Mouse (Mus musculus): ENCODE measurements around the gene Dnajb6. TPM values are rescaled to one million over a fixed set of nuclear protein-coding genes. Genes with fewer than 3 reads are reported as not detected.

The Dnajb6 gene
- 130 and 141 TPM in 2 replicates for polyA plus RNA-seq (2014; fragmentation: Nextera tagmentation; extraction: Ambion mirVana)

DNA sequence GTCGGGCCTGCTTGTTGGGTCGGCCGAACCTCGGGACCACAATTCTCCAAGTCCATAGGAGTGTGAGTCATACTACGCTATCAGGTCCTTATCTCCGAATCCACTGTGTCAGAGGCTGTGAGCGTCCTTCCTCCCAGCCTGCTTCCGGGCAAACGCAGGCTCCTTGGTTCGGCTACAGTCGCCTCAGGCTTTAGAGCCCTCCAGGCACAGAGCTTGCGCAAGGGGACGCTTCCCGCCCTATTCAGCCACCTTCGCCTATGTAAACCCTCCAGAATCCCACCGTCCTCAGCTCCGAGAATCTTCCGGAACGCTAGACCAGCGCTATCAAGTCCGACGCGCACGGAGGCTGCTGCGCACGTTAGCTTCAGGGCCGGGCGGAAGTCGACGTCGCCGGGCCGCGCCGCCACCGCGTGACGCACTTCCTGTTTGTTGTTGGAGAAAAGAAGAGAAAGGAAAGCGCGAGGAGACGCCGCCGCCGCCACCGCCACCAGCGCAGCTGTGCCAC is at the start of gene Dnajb6, which contains the start of gene Gm5129:
Gene Dnajb6 (plus strand): TSS at position 132 of the 505 bp plus-strand sequence.
Gene Gm5129 (minus strand): TSS at position 380 of the 505 bp plus-strand sequence.
- Histone ChIP-seq H3K4me3 (ENCODE audit: low read length) (peak within 1 kb of the TSS; percentile 86), H3K27ac (ENCODE audit: low read depth, low read length) (peak within 1 kb of the TSS; percentile 91), H3K27me3 (ENCODE audit: control insufficient read depth, insufficient read depth, low read length) (no peaks in the 10 kb centered on the region), H3K4me1 (ENCODE audit: control insufficient read depth, insufficient read depth, low read length) (peaks cover 11% of the 10 kb centered on the region; the same call in 1 of the 2 replicates), H3K9me3 (ENCODE audit: control insufficient read depth, low read length) (no peaks in the 10 kb centered on the region), H3K9ac (ENCODE audit: low read depth, low read length) (peak within 1 kb of the TSS; percentile 84), H3K36me3 (ENCODE audit: control insufficient read depth, insufficient read depth, low read length) (no peaks in the 10 kb centered on the region), H3K4me2 (replicated peaks; ENCODE audit: low read depth, low read length) (peak within 1 kb of the TSS; percentile 77)
- ATAC-seq (ENCODE audit: low FRiP score, low TSS enrichment): peak; percentile 95
- under 1% methylated on average over 46 of the region's 46 CpGs for WGBS

DNA sequence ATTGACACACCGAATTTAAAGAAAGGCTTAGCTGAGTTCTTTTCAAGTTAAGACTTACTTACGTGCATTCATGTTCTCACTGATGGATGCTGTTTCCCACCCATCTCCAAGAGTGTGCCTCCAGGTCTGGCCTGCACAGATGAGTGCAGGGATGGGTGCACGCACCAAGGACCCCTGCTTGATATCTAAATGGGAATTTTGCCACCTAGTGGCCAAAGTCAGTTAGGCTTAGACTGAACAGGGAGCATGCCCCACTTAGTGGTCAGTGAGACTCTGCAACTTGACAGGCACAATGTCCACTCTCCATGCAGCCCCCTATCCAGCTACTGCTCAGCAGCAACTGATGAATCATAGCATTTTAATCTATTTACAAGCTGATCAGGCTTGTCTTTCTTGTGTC is 47.8 kb upstream of the Dnajb6 start:
- Histone ChIP-seq H3K4me1 (ENCODE audit: control insufficient read depth, insufficient read depth, low read length) (no peaks in the 10 kb centered on the region), H3K27ac (ENCODE audit: low read depth, low read length) (no peak overlapping the region), H3K4me2 (replicated peaks; ENCODE audit: low read depth, low read length) (no peak overlapping the region), H3K27me3 (ENCODE audit: control insufficient read depth, insufficient read depth, low read length) (no peaks in the 10 kb centered on the region), H3K9ac (ENCODE audit: low read depth, low read length) (no peak overlapping the region), H3K36me3 (ENCODE audit: control insufficient read depth, insufficient read depth, low read length) (no peaks in the 10 kb centered on the region), H3K9me3 (ENCODE audit: control insufficient read depth, low read length) (no peaks in the 10 kb centered on the region), H3K4me3 (ENCODE audit: low read length) (no peak overlapping the region)
- WGBS: 56% methylated on average over 3 of the region's 3 CpGs
- ATAC-seq (ENCODE audit: low FRiP score, low TSS enrichment): peak; percentile 78

DNA sequence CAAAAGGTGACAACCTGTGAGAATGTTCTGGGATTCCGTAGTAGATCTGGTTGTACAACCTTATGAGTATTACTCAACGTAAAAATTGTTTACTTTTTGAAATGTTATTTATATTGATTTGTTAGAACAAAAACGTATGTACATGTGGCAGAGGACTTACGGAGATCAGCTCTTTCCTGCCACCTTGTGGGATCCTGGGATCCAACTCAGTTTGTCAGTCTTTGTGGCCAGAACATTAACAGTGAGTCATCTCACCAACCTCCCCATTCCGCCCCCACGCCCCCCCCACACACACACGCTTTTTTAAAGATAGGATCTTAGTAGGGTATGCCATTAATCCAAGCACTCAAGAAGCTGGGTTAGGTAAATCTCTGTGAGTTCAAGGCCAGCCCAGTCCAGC is 47.1 kb upstream of the Dnajb6 start:
- Histone ChIP-seq H3K9me3 (ENCODE audit: control insufficient read depth, low read length) (no peaks in the 10 kb centered on the region), H3K36me3 (ENCODE audit: control insufficient read depth, insufficient read depth, low read length) (no peaks in the 10 kb centered on the region), H3K4me3 (ENCODE audit: low read length) (no peak overlapping the region), H3K9ac (ENCODE audit: low read depth, low read length) (no peak overlapping the region), H3K27me3 (ENCODE audit: control insufficient read depth, insufficient read depth, low read length) (no peaks in the 10 kb centered on the region), H3K27ac (ENCODE audit: low read depth, low read length) (no peak overlapping the region), H3K4me2 (replicated peaks; ENCODE audit: low read depth, low read length) (no peak overlapping the region), H3K4me1 (ENCODE audit: control insufficient read depth, insufficient read depth, low read length) (no peaks in the 10 kb centered on the region)
- 53% methylated on average over 7 of the region's 7 CpGs for WGBS
- no peak for ATAC-seq (ENCODE audit: low FRiP score, low TSS enrichment)

DNA sequence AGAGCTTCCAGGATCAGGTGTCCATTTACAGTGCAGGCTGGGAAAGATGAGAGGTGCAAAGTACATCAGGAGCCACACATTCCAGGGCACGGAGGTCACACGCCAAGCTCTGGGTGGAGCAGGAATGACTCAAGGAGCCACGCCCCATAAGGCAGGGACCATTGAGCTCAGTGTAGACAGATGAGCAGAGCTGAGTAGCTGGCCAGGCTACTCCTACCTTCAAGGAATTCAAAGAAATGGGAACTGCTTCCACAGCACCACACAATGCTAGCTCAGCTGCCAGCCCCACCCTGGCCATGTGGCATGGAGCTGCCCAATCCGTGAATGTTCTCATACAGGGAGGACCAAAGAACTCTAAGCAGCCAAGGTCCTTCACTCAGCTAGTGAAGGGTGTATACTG is 37.0 kb upstream of the Dnajb6 start:
- Histone ChIP-seq H3K9me3 (ENCODE audit: control insufficient read depth, low read length) (no peaks in the 10 kb centered on the region), H3K4me3 (ENCODE audit: low read length) (no peak overlapping the region), H3K27me3 (ENCODE audit: control insufficient read depth, insufficient read depth, low read length) (no peaks in the 10 kb centered on the region), H3K4me2 (replicated peaks; ENCODE audit: low read depth, low read length) (no peak overlapping the region), H3K36me3 (ENCODE audit: control insufficient read depth, insufficient read depth, low read length) (no peaks in the 10 kb centered on the region), H3K27ac (ENCODE audit: low read depth, low read length) (no peak overlapping the region), H3K9ac (ENCODE audit: low read depth, low read length) (no peak overlapping the region), H3K4me1 (ENCODE audit: control insufficient read depth, insufficient read depth, low read length) (no peaks in the 10 kb centered on the region)
- no peak for ATAC-seq (ENCODE audit: low FRiP score, low TSS enrichment)
- 80% methylated on average over 4 of the region's 4 CpGs for WGBS

DNA sequence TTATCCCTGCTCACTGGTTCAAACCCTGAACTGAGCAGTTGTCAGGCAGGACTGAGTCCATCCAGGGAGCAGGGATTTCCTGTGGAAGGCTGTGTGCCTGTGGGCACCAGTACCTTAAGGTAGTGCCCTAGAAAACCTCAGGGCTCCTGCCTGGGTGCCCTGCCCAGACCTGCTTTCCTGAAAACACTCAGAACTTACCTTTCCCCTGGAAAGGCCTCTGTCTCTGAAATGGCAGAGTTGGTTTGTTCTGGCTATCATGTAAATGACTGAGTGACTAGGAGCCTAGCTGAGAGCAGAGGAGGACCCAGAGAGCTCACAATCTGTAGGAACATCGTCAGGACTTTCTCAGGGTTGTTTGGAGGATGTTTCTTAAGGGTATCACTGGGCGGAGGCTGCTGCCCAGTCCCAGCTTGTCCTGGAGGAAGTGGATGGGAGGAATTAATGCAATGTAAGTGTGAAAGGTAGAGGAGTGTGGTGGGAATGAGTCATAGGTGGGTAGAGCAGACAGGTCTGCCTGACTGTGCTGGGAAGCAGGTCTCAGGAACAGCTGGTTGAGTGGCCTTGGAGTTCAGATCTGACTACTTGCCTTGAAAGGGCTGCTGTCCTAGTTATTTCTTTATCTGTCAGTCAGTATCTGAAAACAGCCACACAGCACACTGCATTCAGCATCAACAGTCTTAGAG is 35.8 kb upstream of the Dnajb6 start:
- no peak overlapping the region for H3K9ac ChIP-seq (ENCODE audit: low read depth, low read length)
- H3K4me1 ChIP-seq (ENCODE audit: control insufficient read depth, insufficient read depth, low read length): no peaks in the 10 kb centered on the region
- 89% methylated on average over 2 of the region's 2 CpGs for WGBS
- no peaks in the 10 kb centered on the region for H3K36me3 ChIP-seq (ENCODE audit: control insufficient read depth, insufficient read depth, low read length)
- H3K27me3 ChIP-seq (ENCODE audit: control insufficient read depth, insufficient read depth, low read length): no peaks in the 10 kb centered on the region
- H3K4me3 ChIP-seq (ENCODE audit: low read length): no peak overlapping the region
- no peak for ATAC-seq (ENCODE audit: low FRiP score, low TSS enrichment)
- H3K27ac ChIP-seq (ENCODE audit: low read depth, low read length): no peak overlapping the region
- no peak overlapping the region for H3K4me2 ChIP-seq (replicated peaks; ENCODE audit: low read depth, low read length)
- H3K9me3 ChIP-seq (ENCODE audit: control insufficient read depth, low read length): no peaks in the 10 kb centered on the region

DNA sequence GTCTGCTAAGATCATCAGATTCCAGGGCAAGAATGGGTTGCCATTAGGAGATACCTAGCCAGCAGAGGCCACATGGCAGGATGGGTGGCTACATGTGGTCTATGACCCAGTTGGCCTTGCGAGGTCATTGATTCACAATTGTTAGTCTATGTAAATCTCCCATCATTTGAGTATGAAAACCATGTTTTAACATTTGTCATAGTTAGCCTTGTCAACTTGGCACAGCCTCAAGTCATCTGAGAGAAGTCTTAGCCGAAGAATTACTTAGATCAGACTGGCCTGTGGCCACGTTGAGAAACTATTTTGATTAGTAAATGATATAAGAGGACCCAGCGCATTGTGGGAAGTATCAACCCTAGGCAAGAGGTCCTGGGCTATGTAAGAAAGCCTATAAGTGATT is 28.2 kb upstream of the Dnajb6 start:
- no peak for ATAC-seq (ENCODE audit: low FRiP score, low TSS enrichment)
- no peak overlapping the region for H3K27ac ChIP-seq (ENCODE audit: low read depth, low read length)
- no peak overlapping the region for H3K9ac ChIP-seq (ENCODE audit: low read depth, low read length)
- no peak overlapping the region for H3K4me3 ChIP-seq (ENCODE audit: low read length)
- H3K27me3 ChIP-seq (ENCODE audit: control insufficient read depth, insufficient read depth, low read length): no peaks in the 10 kb centered on the region
- no peaks in the 10 kb centered on the region for H3K36me3 ChIP-seq (ENCODE audit: control insufficient read depth, insufficient read depth, low read length)
- no peak overlapping the region for H3K4me2 ChIP-seq (replicated peaks; ENCODE audit: low read depth, low read length)
- no peaks in the 10 kb centered on the region for H3K4me1 ChIP-seq (ENCODE audit: control insufficient read depth, insufficient read depth, low read length)
- no peaks in the 10 kb centered on the region for H3K9me3 ChIP-seq (ENCODE audit: control insufficient read depth, low read length)
- 87% methylated on average over 4 of the region's 4 CpGs for WGBS

DNA sequence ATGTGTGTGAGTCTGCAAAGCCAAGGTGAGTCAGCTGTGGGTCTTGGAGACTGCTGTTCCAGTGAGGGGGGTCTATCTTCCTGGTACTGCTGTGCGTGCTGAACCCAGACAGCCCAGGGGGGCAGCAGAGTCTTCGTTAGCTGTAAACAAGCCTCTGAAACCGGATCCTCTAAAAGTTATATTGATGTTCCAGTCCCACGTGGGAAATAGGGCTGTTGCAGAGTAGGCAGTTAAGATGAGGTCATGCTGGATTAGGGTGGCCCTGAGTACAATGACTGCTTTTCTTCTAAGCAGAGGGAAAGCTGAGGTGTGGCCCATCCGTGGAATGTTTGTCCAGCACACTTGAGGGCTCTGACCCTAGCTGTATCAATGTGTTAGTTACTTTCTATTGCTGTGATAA is 27.2 kb upstream of the Dnajb6 start:
- ATAC-seq (ENCODE audit: low FRiP score, low TSS enrichment): peak; percentile 43; the same call in 1 of the 2 replicates
- WGBS: 13% methylated on average over 5 of the region's 5 CpGs

DNA sequence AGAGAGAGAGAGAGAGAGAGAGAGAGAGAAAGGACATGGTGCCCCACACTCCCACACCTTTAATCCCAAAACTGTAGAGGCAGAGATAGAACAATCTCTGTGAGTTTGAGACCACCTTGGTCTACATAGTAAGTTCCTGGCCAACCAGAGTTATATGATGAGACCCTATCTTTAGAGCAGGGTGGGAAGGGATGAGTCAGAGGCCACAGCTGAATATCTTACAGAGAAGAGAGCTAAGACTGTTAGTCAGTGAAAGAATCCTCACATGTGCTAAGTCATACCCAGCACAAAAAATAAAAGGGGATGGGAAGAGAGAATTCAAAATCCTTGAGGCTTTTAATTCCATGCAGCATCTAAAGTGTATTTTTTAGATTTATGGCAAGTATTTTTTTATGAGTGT is 23.9 kb upstream of the Dnajb6 start:
- Histone ChIP-seq H3K36me3 (ENCODE audit: control insufficient read depth, insufficient read depth, low read length) (no peaks in the 10 kb centered on the region), H3K4me1 (ENCODE audit: control insufficient read depth, insufficient read depth, low read length) (no peaks in the 10 kb centered on the region), H3K9me3 (ENCODE audit: control insufficient read depth, low read length) (no peaks in the 10 kb centered on the region), H3K9ac (ENCODE audit: low read depth, low read length) (no peak overlapping the region), H3K4me2 (replicated peaks; ENCODE audit: low read depth, low read length) (no peak overlapping the region), H3K27me3 (ENCODE audit: control insufficient read depth, insufficient read depth, low read length) (no peaks in the 10 kb centered on the region), H3K27ac (ENCODE audit: low read depth, low read length) (no peak overlapping the region), H3K4me3 (ENCODE audit: low read length) (no peak overlapping the region)
- ATAC-seq (ENCODE audit: low FRiP score, low TSS enrichment): no peak

More for the DNA sequence above, 27.2 kb upstream of the Dnajb6 start:
- no peak overlapping the region for H3K4me2 ChIP-seq (replicated peaks; ENCODE audit: low read depth, low read length)
- no peak overlapping the region for H3K27ac ChIP-seq (ENCODE audit: low read depth, low read length)
- no peaks in the 10 kb centered on the region for H3K9me3 ChIP-seq (ENCODE audit: control insufficient read depth, low read length)
- no peaks in the 10 kb centered on the region for H3K4me1 ChIP-seq (ENCODE audit: control insufficient read depth, insufficient read depth, low read length)
- H3K27me3 ChIP-seq (ENCODE audit: control insufficient read depth, insufficient read depth, low read length): no peaks in the 10 kb centered on the region
- no peaks in the 10 kb centered on the region for H3K36me3 ChIP-seq (ENCODE audit: control insufficient read depth, insufficient read depth, low read length)
- no peak overlapping the region for H3K9ac ChIP-seq (ENCODE audit: low read depth, low read length)
- no peak overlapping the region for H3K4me3 ChIP-seq (ENCODE audit: low read length)

DNA sequence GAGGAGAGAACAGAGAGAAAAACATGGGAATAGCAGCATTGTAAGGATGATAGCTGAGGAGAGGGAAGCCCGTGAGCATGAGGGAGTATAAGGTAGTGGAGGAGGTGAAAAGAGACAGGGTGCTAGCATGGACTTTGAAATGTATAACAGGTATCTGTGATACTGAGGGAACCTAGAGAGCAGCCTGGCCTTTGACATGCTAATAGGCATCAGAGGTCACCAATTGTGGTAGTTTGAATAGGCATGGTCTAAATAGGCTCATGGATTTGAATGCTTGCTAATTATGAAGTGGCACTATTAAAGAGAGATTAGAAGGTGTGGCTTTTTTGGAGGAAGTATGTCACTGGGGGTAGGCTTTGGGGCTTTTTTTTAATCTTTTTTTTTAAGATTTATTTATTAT is 22.6 kb upstream of the Dnajb6 start:
- Histone ChIP-seq H3K4me1 (ENCODE audit: control insufficient read depth, insufficient read depth, low read length) (no peaks in the 10 kb centered on the region), H3K9me3 (ENCODE audit: control insufficient read depth, low read length) (no peaks in the 10 kb centered on the region), H3K27ac (ENCODE audit: low read depth, low read length) (no peak overlapping the region), H3K9ac (ENCODE audit: low read depth, low read length) (no peak overlapping the region), H3K36me3 (ENCODE audit: control insufficient read depth, insufficient read depth, low read length) (no peaks in the 10 kb centered on the region), H3K27me3 (ENCODE audit: control insufficient read depth, insufficient read depth, low read length) (no peaks in the 10 kb centered on the region), H3K4me2 (replicated peaks; ENCODE audit: low read depth, low read length) (no peak overlapping the region), H3K4me3 (ENCODE audit: low read length) (no peak overlapping the region)
- no peak for ATAC-seq (ENCODE audit: low FRiP score, low TSS enrichment)
- WGBS: 41% methylated on average over 1 of the region's 1 CpGs

All from kidney, embryonic 14.5 days (tissue).